Mouse (Mus musculus) embryonic facial prominence, embryonic 14.5 days (tissue): ENCODE measurements around the gene Ube2h. TPM values are rescaled to one million over a fixed set of nuclear protein-coding genes. Genes with fewer than 3 reads are reported as not detected.

Experiments
- ATAC-seq: fragments of 200-750 bp; cut with Nextera tagmentation; 2 replicates; pipeline ENCODE4 v1.8.0; 2017; ENCODE audit warnings: low read depth, moderate number of reproducible peaks, moderate TSS enrichment
- DNase-seq: peaks from one replicate; pipeline ENCODE4 v3.0.0-alpha.2; 2015; ENCODE audit warnings: low spot score
- H3K27ac ChIP-seq: fragments of 300-500 bp; sonication (generic); replicated peaks from 2 replicates; pipeline ENCODE4 v1.5.1; 2014; ENCODE audit warnings: low read depth, mild to moderate bottlenecking, low read length, moderate library complexity
- H3K27me3 ChIP-seq: fragments of 300-500 bp; sonication (generic); replicated peaks from 2 replicates; pipeline ENCODE4 v1.6.1; 2014; ENCODE audit warnings: low read length; ENCODE audit not compliant: control insufficient read depth, insufficient read depth
- H3K36me3 ChIP-seq: fragments of 300-500 bp; sonication (generic); 2 replicates; pipeline ENCODE4 v1.6.1; 2014; ENCODE audit warnings: low read length, mixed read lengths; ENCODE audit not compliant: control insufficient read depth, insufficient read depth
- H3K4me1 ChIP-seq: fragments of 300-500 bp; sonication (generic); 2 replicates; pipeline ENCODE4 v1.6.1; 2014; ENCODE audit warnings: antibody characterized with exemption, low read length; ENCODE audit not compliant: control insufficient read depth, insufficient read depth
- H3K4me2 ChIP-seq: fragments of 300-500 bp; sonication (generic); 2 replicates; pipeline ENCODE4 v1.6.1; 2014; ENCODE audit warnings: low read depth, mild to moderate bottlenecking, low read length, moderate library complexity, mixed read lengths
- H3K4me3 ChIP-seq: fragments of 300-500 bp; sonication (generic); 2 replicates; pipeline ENCODE4 v1.5.1; 2014; ENCODE audit warnings: low read depth, mild to moderate bottlenecking, low read length
- H3K9ac ChIP-seq: fragments of 300-500 bp; sonication (generic); 2 replicates; pipeline ENCODE4 v1.6.1; 2014; ENCODE audit warnings: low read depth, mild to moderate bottlenecking, low read length, moderate library complexity, mixed read lengths
- H3K9me3 ChIP-seq: fragments of 300-500 bp; sonication (generic); 2 replicates; pipeline ENCODE4 v1.6.1; 2016; ENCODE audit warnings: low read length; ENCODE audit not compliant: control insufficient read depth
- WGBS: fragments of 180-500 bp; shearing (Covaris S2); extraction: QIAGEN DNeasy Blood & Tissue Kit; methylation state at CpG from one replicate; pipeline ENCODE4 v1.1.7; 2014; 5-methylcytosine and 5-hydroxymethylcytosine counted together
- polyA plus RNA-seq: library from polyadenylated mRNA; unstranded; fragments of >200 nt; fragmentation: Nextera tagmentation; extraction: Ambion mirVana; gene quantifications from 2 replicates; pipeline ENCODE4 v1.2.1, GENCODE M21; 2014

Gene Ube2h
- polyA plus RNA-seq, 1 experiment from 2014 or later: 53.1 TPM

- H3K27ac ChIP-seq: no peak overlapping the region
- no peaks in the 10 kb centered on the region for H3K27me3 ChIP-seq
- peak; percentile 88 for DNase-seq
- H3K36me3 ChIP-seq: no peaks in the 10 kb centered on the region
- ATAC-seq: peak; percentile 53; the same call in 1 of the 2 replicates
- H3K9ac ChIP-seq: no peak overlapping the region
- no peak overlapping the region for H3K4me3 ChIP-seq
- no peaks in the 10 kb centered on the region for H3K9me3 ChIP-seq
- 0 out of 2 replicates have a peak, but pooled peaks cover 3% of the 10 kb centered on the region for H3K4me1 ChIP-seq
- WGBS: 16% methylated on average over 5 of the region's 5 CpGs
- H3K4me2 ChIP-seq: peak overlapping the region; percentile 23
Observed at GRCm38 (mm10) chr6:30336912-30337311, 32.6 kb upstream of the Ube2h start.

- Histone ChIP-seq H3K36me3 (no peaks in the 10 kb centered on the region), H3K9ac (no peak overlapping the region), H3K4me3 (no peak overlapping the region), H3K4me1 (0 out of 2 replicates have a peak, but pooled peaks cover 3% of the 10 kb centered on the region), H3K4me2 (no peak overlapping the region), H3K27me3 (no peaks in the 10 kb centered on the region), H3K27ac (no peak overlapping the region), H3K9me3 (no peaks in the 10 kb centered on the region)
- 30% methylated on average over 4 of the region's 4 CpGs for WGBS
- ATAC-seq: peak; percentile 44; the same call in 1 of the 2 replicates
- DNase-seq: peak; percentile 68
Observed at GRCm38 (mm10) chr6:30332262-30332661, 27.9 kb upstream of the Ube2h start.

GRCm38 (mm10) chr6:30330706-30331105, 26.4 kb upstream of the Ube2h start:
- no peak overlapping the region for H3K4me3 ChIP-seq
- H3K9me3 ChIP-seq: no peaks in the 10 kb centered on the region
- no peak overlapping the region for H3K9ac ChIP-seq
- no peaks in the 10 kb centered on the region for H3K36me3 ChIP-seq
- H3K27me3 ChIP-seq: no peaks in the 10 kb centered on the region
- no peak overlapping the region for H3K27ac ChIP-seq
- ATAC-seq (no peak), DNase-seq (no peak)
- no peak overlapping the region for H3K4me2 ChIP-seq
- H3K4me1 ChIP-seq: no peaks in the 10 kb centered on the region
- WGBS: 75% methylated on average over 5 of the region's 5 CpGs

DNA sequence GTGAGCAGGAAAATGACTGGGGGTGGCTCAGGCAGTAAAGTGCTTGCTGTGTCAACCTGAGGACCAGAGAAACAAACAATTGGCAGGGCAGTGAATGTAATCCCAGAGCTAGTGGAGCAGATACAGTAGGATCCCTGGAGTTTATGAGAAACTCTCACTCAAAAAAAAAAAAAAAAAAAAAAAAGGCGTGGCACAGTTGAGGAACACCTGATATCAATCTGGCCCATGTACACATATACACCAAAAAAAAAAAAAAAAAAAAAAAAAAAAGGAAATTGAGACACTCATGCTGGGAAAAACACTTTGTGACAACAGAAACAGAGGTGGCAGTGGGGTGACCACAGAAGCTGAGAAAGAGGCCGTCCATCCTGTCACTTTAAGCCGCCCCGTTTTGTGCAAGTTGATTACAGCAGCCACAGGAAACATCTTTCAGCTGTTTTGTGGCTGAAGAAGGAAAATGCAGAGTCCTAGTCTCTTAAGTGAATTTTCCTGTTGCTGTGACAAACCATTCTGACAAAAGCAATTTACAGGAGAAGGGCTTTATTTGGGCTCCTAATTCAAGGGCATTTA, 21.7 kb upstream of the Ube2h start:
- Histone ChIP-seq H3K9ac (no peak overlapping the region), H3K4me1 (peaks cover 2% of the 10 kb centered on the region; the same call in 1 of the 2 replicates), H3K27ac (no peak overlapping the region), H3K4me3 (no peak overlapping the region), H3K36me3 (no peaks in the 10 kb centered on the region), H3K4me2 (no peak overlapping the region), H3K27me3 (no peaks in the 10 kb centered on the region), H3K9me3 (no peaks in the 10 kb centered on the region)
- WGBS: 60% methylated on average over 4 of the region's 4 CpGs
- DNase-seq: peak; percentile 20
- ATAC-seq: no peak

GRCm38 (mm10) chr6:30321002-30321401, 16.7 kb upstream of the Ube2h start:
- 31% methylated on average over 4 of the region's 4 CpGs for WGBS
- H3K27me3 ChIP-seq: no peaks in the 10 kb centered on the region

DNA sequence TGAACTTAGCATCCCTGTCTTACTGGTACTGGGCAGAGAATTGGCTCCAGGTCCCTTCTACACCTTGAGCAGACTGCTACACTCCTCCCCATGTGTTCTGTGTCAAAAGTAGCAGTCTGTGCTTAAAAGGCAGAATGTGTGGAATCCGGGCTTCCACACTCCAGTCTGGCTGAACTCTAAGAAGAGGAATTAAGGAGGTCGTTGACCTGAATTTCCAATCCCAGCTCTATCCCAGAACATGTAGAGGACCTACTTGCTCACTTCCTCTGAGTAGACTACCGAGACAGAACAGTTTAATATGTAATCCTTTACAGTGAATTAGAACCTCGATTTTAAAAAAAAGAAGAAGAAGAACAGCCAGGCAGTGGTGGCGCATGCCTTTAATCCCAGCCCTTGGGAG, 14.9 kb upstream of the Ube2h start:
- Histone ChIP-seq H3K36me3 (no peaks in the 10 kb centered on the region), H3K4me1 (peaks cover 3% of the 10 kb centered on the region; the same call in 1 of the 2 replicates), H3K27ac (no peak overlapping the region), H3K27me3 (no peaks in the 10 kb centered on the region), H3K4me2 (no peak overlapping the region), H3K9me3 (no peaks in the 10 kb centered on the region), H3K9ac (no peak overlapping the region), H3K4me3 (no peak overlapping the region)
- no peak for DNase-seq
- no peak for ATAC-seq
- 78% methylated on average over 5 of the region's 5 CpGs for WGBS

More at GRCm38 (mm10) chr6:30321002-30321401, 16.7 kb upstream of the Ube2h start:
- no peaks in the 10 kb centered on the region for H3K36me3 ChIP-seq
- ATAC-seq (no peak), DNase-seq (peak; percentile 10)
- H3K4me2 ChIP-seq: no peak overlapping the region
- no peak overlapping the region for H3K27ac ChIP-seq
- H3K4me3 ChIP-seq: no peak overlapping the region
- no peaks in the 10 kb centered on the region for H3K9me3 ChIP-seq
- no peak overlapping the region for H3K9ac ChIP-seq
- peaks cover 3% of the 10 kb centered on the region; the same call in 1 of the 2 replicates for H3K4me1 ChIP-seq

DNA sequence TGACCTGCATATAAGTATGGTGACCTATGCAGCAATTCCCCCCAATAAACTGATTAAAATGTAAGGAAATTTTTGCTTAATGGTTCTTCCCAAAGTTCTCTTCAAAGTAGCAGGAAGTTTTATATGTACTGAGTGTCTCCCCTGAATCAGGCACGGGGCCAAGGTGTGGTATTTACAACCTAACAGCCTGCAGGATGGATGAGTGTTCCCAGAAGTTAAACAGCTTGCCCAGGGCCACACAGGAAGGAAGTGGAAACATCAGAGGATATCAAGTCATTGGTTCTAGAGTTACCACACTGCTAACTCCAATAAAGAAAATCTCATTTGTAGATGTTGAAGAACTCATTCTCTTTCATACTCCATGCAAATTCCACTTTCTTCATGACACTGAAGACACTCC, 7.7 kb upstream of the Ube2h start:
- WGBS: 66% methylated on average over 1 of the region's 1 CpGs
- Histone ChIP-seq H3K4me2 (no peak overlapping the region), H3K9me3 (0 out of 2 replicates have a peak, but pooled peaks cover 5% of the 10 kb centered on the region), H3K9ac (no peak overlapping the region), H3K36me3 (no peaks in the 10 kb centered on the region), H3K4me3 (no peak overlapping the region), H3K27ac (no peak overlapping the region), H3K4me1 (no peaks in the 10 kb centered on the region), H3K27me3 (no peaks in the 10 kb centered on the region)
- DNase-seq (no peak), ATAC-seq (no peak)

- Histone ChIP-seq H3K4me2 (no peak overlapping the region), H3K27ac (no peak overlapping the region), H3K9me3 (0 out of 2 replicates have a peak, but pooled peaks cover 5% of the 10 kb centered on the region), H3K4me3 (no peak overlapping the region), H3K27me3 (no peaks in the 10 kb centered on the region), H3K4me1 (no peaks in the 10 kb centered on the region), H3K9ac (no peak overlapping the region), H3K36me3 (no peaks in the 10 kb centered on the region)
- no peak for ATAC-seq
- 46% methylated on average over 4 of the region's 4 CpGs for WGBS
- DNase-seq: no peak
Observed at GRCm38 (mm10) chr6:30308751-30309150, 4.4 kb upstream of the Ube2h start.

DNA sequence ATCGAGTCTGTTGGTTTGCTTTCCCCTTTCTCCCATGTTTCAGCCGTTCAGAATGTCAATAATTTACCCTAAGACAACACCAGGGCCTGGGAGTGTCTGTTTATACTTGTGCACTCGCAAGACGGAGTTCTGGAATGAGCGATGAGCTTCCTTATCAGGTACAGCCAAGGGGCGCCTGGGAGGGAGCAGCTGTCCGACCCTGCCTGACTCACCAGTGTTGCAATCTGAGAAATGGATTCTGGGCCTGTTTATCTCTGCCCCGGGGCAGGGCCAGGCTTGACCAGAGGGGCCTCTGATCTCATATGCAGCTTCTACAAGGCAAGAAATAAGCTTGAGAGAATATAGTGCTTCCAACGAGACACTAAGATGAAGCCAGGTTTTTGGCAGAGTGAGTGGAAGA, 3.4 kb upstream of the Ube2h start:
- Histone ChIP-seq H3K4me2 (no peak overlapping the region), H3K27ac (no peak overlapping the region), H3K9ac (no peak overlapping the region), H3K36me3 (no peaks in the 10 kb centered on the region), H3K4me3 (no peak overlapping the region), H3K4me1 (no peaks in the 10 kb centered on the region), H3K9me3 (0 out of 2 replicates have a peak, but pooled peaks cover under 1% of the 10 kb centered on the region), H3K27me3 (no peaks in the 10 kb centered on the region)
- DNase-seq: no peak
- WGBS: 45% methylated on average over 9 of the region's 9 CpGs
- no peak for ATAC-seq
